Mouse (Mus musculus): ENCODE data around the gene Macf1. TPM values are rescaled to one million over a fixed set of nuclear protein-coding genes. Genes with fewer than 3 reads are reported as not detected.
A peak's percentile ranks its signal among the peaks of the same experiment; 100 is the strongest.
"Not testable (repeated sequence)": the region's sequence is repeated elsewhere in the genome, so short reads cannot be mapped to it uniquely, and the experiment has no call there.

Gene Macf1
- total RNA-seq, 2 experiments from 2014 or later = 231 to 247 TPM

- TF ChIP-seq CTCF (conservative IDR thresholded peaks at IDR 0.05) = no peak
- DNase-seq (ENCODE audit: low spot score in 2 of 2) = no peak
- Histone ChIP-seq H3K27ac (no peak within 1 kb of the TSS), H3K4me3 (peak within 1 kb of the TSS; percentile 37)
Observed at GRCm38 (mm10) chr4:123342642-123343470, 341.3 kb downstream of the Macf1 start, which contains the start of gene Bmp8a. Bmp8a (minus strand) TSS chr4:123343252.

DNA sequence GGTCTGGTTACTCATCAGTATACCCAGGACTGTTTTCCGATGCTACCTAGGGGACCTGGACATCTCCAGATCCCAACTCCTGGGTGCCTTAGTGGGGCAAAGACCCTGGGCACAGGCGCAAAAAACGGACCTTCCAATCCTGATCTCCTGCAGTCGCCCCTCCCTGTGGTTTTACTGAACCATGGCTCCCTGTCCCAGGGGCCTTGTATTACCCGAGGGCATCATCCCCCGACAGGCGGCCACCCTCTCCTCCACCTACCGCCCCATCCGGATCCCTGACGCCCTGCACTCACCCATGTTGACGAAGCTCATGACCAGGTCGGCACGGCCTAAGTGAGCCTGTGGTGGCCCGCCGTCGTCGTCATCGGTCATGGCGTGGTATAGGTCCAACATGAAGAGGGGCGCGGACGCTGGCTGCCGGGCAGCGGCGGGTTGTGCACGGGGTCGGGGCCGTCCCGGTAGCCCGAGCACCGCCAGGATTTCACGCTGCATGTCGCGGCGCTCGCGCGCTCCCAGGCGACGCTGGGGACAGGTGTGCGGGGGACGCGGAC, 342.0 kb downstream of the Macf1 start:
- no peak for TF ChIP-seq CTCF (conservative IDR thresholded peaks at IDR 0.05)
- DNase-seq (ENCODE audit: low spot score in 2 of 2) = no peak
- Histone ChIP-seq H3K4me3 (peak overlapping the region; percentile 37), H3K27ac (no peak overlapping the region)

DNA sequence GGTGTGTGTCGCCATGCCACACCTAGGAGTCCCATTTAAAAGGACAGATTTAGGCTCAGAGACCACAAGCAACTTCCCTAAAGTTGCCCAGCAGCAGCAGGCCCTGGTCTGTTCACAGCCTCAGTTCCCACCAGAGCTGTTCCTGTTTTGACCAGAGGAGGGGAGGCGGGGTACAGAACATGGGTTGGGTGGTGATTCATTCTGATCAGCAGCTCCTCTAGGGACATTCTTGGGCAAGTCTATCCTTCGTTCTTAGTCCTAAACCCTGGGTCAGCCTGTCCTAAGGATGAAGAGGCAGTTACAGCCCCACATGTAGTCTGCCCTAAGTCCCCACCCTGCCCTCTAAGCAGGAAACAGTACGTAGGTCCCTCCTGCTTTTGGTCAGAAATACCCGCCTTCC, 343.9 kb downstream of the Macf1 start:
- DNase-seq (ENCODE audit: low spot score in 2 of 2) = no peak
- Histone ChIP-seq H3K27ac (no peak overlapping the region), H3K4me3 (no peak overlapping the region)
- TF ChIP-seq CTCF (conservative IDR thresholded peaks at IDR 0.05) = no peak

- no peak for DNase-seq (ENCODE audit: low spot score in 2 of 2)
- TF ChIP-seq CTCF (conservative IDR thresholded peaks at IDR 0.05) = no peak
- H3K4me3 ChIP-seq = no peak overlapping the region
- H3K27ac ChIP-seq = no peak overlapping the region
Observed at GRCm38 (mm10) chr4:123337693-123338092, 346.5 kb downstream of the Macf1 start.

GRCm38 (mm10) chr4:123335796-123336585, 348.2 kb downstream of the Macf1 start:
- TF ChIP-seq CTCF (conservative IDR thresholded peaks at IDR 0.05) = 0 out of 2 replicates have a peak, but pooled peaks have one; percentile 6
- DNase-seq (ENCODE audit: low spot score in 2 of 2) = no peak
- no peak overlapping the region for H3K4me3 ChIP-seq
- H3K27ac ChIP-seq = no peak overlapping the region

DNA sequence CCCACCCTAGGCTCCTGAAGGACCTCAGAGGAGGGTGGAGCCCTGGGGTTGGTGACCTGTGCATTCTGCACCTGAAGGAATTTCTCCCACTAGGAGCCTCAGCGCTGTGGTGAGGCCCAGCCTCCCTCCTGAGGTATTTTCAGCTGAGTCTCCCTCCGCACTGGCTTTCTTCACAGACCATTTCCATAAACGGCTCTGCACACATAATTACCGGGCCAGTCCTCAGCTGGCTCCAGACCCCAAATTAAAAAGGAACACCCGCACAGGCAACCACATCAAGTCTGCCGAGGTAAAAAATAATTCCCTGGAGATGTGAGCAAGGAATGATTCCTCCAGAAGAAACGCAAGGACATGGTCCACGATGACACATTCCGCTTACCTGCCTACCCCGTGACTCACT, 348.9 kb downstream of the Macf1 start:
- not testable (repeated sequence) for H3K4me3 ChIP-seq; H3K27ac ChIP-seq; DNase-seq (ENCODE audit: low spot score in 2 of 2)

DNA sequence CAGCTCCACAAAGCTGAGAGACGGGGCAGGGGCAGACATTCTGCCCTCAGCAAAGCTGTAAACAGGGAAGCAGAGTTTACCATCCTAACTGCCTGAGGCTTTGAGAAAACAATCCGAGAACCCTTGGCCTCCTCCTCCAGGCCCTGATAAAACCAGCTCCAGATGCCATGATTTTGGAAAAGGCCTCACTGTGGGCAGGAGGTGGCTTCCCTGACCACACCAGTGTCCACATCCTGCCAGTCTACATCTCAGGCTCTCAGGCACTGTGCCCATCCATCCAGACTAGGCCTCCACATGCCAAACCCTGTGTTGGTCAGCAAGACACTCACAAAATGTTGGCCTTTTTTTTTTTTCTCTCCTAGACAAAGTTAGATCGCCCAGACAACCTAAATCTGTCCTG, 350.0 kb downstream of the Macf1 start:
- no peak for TF ChIP-seq CTCF (conservative IDR thresholded peaks at IDR 0.05)
- H3K4me3 ChIP-seq = no peak overlapping the region
- no peak for DNase-seq (ENCODE audit: low spot score in 2 of 2)
- H3K27ac ChIP-seq = no peak overlapping the region

DNA sequence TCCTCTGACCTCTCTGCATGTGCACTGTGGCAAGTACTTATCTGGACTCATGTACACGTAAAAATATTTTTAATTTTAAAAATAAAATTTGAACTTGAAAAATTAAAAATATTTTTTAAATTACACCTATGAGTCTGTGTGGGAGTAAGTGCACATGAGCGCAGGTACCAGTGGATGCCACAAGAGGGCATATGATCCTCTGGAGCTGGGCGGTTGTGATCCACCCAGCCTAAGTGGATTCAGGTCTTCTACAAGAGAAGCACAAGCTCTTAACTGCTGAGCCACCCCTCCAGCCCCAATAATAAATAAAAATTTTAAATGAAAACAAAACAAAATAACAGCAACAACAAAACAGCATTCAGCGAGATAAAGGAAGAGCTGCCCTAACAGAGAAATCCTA, 351.0 kb downstream of the Macf1 start:
- DNase-seq (ENCODE audit: low spot score in 2 of 2) = no peak
- no peak overlapping the region for H3K27ac ChIP-seq
- no peak overlapping the region for H3K4me3 ChIP-seq
- TF ChIP-seq CTCF (conservative IDR thresholded peaks at IDR 0.05) = peak; percentile 45

DNA sequence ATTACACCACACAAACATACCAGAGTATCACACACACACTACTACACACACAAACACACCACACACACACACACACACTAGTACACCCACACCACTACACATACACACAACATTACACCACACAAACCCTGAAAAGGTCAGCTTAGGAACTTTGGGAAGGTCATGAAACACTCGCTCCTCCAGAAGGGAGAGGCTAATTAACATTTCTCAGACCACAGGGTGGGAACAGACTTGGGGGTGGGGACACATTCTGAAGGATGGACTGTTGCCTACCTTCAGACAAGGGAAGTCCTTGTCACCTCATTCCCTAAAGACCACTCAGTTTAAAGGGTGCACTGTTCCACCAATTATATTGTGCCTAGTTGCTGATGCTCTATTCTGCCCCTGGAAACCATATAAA, 352.2 kb downstream of the Macf1 start:
- not testable (repeated sequence) for DNase-seq (ENCODE audit: low spot score in 2 of 2); H3K27ac ChIP-seq; H3K4me3 ChIP-seq

DNA sequence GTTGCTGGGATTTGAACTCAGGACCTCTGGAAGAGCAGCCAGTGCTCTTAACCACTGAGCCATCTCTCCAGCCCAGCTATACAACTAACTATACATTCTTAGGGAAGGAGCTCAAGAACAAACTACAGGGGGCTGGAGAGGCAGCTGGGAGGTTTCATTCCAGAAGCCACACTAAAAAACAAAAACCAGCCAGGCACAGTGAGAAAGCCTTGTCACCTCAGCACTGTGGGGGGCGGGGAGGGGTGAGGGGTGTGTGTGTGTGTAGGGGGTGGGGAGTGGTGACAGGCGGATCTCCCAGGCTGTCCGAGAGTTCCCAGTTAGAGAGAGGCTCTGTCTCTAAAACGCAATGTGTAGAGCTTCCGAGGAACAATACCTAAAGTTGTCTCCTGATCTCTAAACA, 352.8 kb downstream of the Macf1 start:
- no peak for DNase-seq (ENCODE audit: low spot score in 2 of 2)
- no peak overlapping the region for H3K27ac ChIP-seq
- no peak overlapping the region for H3K4me3 ChIP-seq
- no peak for TF ChIP-seq CTCF (conservative IDR thresholded peaks at IDR 0.05)

DNA sequence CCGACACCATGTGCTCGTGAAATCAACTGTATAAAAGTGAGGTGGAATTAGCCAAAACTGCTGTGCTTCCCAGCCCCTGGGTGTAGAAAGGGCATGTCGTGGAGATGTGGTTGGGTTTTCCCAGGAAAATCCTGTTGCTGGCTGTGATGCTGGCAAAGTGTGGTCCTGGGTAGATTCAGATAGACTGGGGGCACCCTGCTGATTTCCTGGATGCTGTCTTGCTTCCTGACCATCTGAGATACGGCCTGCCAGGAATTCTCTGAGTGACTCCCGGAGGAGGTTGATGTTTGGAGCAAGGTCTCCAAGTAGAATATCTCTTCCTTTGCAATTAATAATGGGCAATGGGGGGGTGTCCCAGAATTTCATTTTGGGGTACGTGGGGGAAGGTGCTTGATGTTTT, 355.2 kb downstream of the Macf1 start:
- no peak for TF ChIP-seq CTCF (conservative IDR thresholded peaks at IDR 0.05)
- DNase-seq (ENCODE audit: low spot score in 2 of 2) = no peak
- no peak overlapping the region for H3K27ac ChIP-seq
- H3K4me3 ChIP-seq = no peak overlapping the region

GRCm38 (mm10) chr4:123327630-123328029, 356.5 kb downstream of the Macf1 start:
- no peak for TF ChIP-seq CTCF (conservative IDR thresholded peaks at IDR 0.05)
- DNase-seq (ENCODE audit: low spot score in 2 of 2) = no peak
- no peak overlapping the region for H3K27ac ChIP-seq
- no peak overlapping the region for H3K4me3 ChIP-seq

DNA sequence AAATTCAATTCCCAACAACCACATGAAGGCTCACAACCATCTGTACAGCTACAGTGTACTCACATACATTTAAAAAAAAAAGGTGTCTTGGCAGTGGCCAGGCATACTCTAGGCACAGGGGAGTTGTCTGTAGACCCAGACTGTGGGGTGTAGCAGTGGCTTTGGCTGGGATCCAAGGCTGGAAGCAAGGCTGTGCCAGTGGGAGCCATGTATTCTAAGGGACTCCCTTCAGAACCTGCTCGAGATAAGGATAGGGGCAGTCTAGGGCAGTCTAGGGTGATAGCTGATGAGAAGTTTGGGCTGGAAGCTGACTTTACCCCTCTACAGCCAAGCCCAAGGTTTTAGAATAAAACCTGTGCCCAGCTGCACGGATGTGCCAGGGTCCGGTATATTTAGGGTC, 358.1 kb downstream of the Macf1 start:
- DNase-seq (ENCODE audit: low spot score in 2 of 2) = no peak
- Histone ChIP-seq H3K27ac (no peak overlapping the region), H3K4me3 (no peak overlapping the region)
- TF ChIP-seq CTCF (conservative IDR thresholded peaks at IDR 0.05) = no peak
